Mouse (Mus musculus): Measurements from ENCODE around the gene Lrp2.

Gene Lrp2

DNA sequence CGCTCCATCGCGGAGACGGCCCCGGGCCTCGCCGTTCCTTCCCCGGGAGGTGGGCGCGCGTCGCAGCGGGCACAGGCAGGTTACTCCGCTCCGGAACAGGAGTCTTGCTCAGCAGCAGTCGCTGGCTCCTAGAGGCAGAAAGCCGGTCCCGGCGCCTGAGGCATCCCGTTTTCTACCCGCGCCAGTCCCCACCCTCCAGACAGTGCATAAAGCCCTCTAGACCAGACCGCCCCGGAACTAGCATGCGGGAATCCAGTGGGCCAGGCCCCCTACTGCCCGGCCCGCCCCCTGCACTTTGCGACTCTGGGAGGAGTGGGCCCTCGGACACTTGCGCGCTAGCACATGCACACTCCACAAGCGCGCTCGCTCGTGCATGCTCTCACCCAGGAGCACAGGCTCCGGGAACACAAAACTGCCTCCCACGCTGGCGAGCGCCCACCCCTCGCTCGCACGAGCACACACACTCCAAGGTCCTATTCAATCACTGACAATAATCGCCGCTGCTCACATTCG is at the start of gene Lrp2:
Lrp2 (minus strand) TSS at position 180 of the 513 bp plus-strand sequence.
- peak; percentile 12 for DNase-seq (ENCODE audit: low spot score)

- DNase-seq (ENCODE audit: low spot score) = peak; percentile 26
Measured at GRCm38 (mm10) chr2:69635064-69635701, 49.3 kb upstream of the Lrp2 start.

GRCm38 (mm10) chr2:69631449-69631848 is 45.6 kb upstream of the Lrp2 start:
- DNase-seq (ENCODE audit: low spot score) = no peak

DNA sequence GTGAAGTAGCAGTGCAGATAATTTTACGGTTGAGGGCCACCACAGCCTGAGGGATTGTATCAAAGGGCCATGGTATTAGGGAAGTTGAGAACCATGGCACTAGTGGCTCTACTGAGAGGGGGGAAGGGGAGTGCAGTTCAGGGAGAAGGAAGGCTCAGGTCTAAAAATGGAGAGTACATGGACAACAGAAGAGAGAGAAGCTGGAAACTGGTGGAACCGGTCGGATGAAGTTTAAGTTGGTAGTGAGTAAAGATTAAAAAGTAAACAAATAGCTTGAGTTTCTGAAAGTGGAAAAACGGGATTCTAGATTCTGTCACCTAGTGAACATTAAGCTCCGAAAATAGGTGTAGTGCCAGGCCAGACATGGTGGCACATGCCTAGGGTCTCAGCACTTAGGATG is 44.9 kb upstream of the Lrp2 start:
- DNase-seq (ENCODE audit: low spot score) = peak; percentile 44

DNA sequence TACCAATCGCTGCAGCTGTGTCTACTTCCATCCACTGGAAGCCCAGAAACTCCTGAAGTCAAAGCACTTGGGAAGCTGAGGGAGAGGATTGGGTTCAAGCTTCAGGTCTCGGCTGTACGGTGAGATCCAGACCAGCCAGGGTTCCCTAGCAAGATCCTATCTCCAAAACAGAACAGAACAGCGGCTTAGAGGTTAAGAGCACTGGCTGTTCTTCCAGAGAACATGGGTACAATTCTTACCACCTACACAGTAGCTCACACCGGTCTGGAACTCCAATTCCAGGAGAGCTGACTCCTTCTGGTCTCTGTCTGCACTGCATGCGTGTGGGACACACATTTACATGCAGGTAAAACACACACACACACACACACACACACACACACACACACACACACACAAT is 44.0 kb upstream of the Lrp2 start:
- no peak for DNase-seq (ENCODE audit: low spot score)

- no peak for DNase-seq (ENCODE audit: low spot score)
Measured at GRCm38 (mm10) chr2:69629215-69629614, 43.4 kb upstream of the Lrp2 start.

GRCm38 (mm10) chr2:69619286-69619685 is 33.4 kb upstream of the Lrp2 start:
- DNase-seq (ENCODE audit: low spot score) = no peak

- no peak for DNase-seq (ENCODE audit: low spot score)
Measured at GRCm38 (mm10) chr2:69618336-69618735, 32.5 kb upstream of the Lrp2 start.

- no peak for DNase-seq (ENCODE audit: low spot score)
Measured at GRCm38 (mm10) chr2:69613237-69613636, 27.4 kb upstream of the Lrp2 start.

GRCm38 (mm10) chr2:69612716-69613115 is 26.9 kb upstream of the Lrp2 start:
- no peak for DNase-seq (ENCODE audit: low spot score)

DNA sequence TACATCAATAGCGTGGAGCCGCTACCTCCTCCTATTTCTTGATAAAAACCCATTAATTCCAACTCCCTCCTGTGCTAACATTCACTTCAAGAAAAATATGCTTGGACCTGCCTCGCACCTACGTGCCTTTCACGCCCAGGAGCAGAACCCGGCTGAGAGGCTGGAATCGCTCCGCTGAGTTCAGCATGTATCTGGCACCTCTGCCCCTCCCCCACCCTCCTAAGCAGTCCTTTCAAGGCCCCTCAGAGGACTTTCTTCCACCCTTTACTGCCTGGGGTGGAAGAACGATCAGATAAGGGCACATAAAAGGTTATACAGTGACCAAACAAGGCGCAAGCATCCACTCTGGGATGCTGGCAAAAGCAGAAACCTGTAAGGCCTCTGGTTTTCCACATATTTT is 26.4 kb upstream of the Lrp2 start:
- DNase-seq (ENCODE audit: low spot score) = no peak

DNA sequence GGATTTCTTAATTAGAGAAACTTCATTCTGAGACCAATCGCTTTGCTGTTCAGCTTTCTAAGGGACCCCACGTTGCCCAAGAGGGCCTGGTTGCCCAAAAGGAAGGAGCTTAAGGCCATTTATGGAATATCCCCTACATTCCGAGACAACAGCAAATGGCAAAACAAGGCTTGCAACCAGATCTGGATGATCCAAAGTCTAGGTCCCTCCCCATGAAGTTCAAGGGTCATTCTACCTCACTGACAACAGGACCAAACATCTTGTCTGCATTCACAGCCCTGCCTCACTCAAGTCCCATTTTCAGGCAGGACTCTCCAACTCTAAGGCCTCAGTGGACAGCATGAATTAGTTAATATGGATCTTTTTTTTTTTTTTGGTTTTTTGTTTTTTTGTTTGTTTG is 20.8 kb upstream of the Lrp2 start:
- no peak for DNase-seq (ENCODE audit: low spot score)

GRCm38 (mm10) chr2:69603726-69604393 is 18.0 kb upstream of the Lrp2 start:
- no peak for DNase-seq (ENCODE audit: low spot score)

DNA sequence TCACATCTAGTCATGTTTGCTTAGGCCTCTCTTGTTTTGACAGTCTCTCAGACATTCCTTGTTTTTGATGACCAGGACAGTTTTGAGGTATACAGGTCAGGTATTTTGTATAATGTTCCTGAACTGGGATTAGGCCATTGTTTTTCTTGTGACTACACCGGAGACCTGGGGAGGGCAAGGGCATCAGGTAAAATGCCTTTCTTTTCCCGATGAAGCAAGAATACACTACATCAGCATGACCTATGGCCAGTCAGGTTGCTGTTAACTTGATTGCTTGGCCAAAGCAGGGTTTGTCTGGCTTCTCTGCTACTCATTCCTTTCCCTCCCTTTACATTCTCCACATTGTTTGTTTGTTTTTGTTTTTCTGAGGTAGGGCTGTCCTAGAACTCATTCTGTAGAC is 7.3 kb upstream of the Lrp2 start:
- DNase-seq (ENCODE audit: low spot score) = no peak

DNA sequence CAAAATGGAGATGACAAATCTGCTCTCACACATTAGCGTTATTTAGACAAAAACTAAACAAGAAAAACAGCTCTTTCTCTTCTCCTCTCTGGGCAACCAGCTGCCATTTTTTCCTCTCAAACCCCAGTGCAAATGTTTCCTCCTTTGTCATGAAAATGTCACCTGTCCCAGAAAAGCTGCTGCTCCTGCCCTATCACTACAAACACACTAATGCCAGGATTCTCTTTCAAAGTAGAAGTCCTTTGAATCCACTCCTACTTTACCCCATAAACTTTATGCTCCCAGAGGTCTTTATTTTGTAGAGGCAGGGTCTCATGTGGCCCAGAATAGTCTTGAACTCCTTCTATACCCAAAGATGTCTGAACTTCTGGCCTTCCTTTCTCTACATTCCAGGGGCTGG is 6.7 kb upstream of the Lrp2 start:
- no peak for DNase-seq (ENCODE audit: low spot score)

DNA sequence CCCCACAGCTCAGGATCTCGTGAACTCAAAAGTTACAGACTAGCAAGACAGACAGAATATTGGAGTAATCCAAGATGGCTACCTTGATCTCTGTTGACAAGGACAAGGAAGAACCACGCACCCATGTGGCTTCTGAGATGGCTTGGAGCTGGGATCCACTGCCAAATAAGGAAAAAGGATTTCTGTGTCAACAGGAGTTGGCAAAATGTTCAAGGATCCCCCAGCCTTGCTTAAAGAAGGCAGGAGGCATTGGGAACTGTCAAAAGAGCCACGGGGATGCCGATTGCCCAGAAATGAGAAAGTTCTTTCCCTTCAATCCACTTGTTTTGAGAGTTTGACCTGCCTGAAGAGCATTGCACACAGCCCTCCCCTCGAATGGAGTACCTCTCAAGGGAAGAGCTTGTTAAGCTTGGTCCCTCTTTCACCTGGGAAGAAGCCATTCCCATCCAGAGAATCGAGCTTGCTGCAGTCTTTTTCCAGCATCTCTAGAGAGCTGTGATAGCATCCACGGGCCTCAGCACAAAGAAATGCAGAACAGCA is 6.2 kb upstream of the Lrp2 start:
- DNase-seq (ENCODE audit: low spot score) = no peak

- no peak for DNase-seq (ENCODE audit: low spot score)
Measured at GRCm38 (mm10) chr2:69590548-69590947, 4.7 kb upstream of the Lrp2 start.

- no peak for DNase-seq (ENCODE audit: low spot score)
Measured at GRCm38 (mm10) chr2:69587896-69588295, 2.0 kb upstream of the Lrp2 start.

- DNase-seq (ENCODE audit: low spot score) = no peak
Measured at GRCm38 (mm10) chr2:69586821-69587728, 1.2 kb upstream of the Lrp2 start.

DNA sequence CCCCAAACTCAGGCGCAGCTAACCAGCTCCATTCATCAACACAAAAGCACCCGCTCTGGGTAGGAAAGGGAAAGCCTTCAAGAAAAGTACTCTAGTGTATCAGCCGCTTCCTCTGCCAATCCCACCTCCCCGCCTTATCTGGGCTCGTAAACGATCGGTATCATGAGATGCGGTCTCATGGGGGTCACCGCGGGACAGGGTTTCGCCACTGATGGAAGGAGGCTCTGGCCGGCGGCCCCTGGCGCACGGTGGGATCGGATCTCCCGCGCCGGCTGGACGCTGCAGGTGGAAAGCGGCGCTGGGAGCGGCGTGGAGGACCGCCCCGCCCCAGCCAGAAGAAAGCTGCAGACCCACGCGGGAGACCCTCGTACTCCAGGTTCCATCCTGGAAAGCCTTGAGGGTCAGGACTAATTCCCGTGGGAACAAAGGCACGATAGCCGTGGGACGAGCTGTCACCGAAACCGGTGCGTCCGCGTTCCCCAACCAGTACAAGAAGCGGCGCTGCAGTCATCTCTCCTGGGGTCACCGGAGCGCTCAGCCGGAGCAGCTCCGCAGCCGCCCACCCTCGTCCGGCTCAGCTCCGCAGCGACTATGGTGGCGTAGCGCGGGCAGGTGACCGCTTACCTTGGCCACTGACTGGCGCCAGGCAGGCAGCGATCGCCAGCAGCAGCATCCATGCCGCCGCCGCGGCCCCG is 527 bp downstream of the Lrp2 start:
- peak; percentile 3 for DNase-seq (ENCODE audit: low spot score)

- no peak for DNase-seq (ENCODE audit: low spot score)
Measured at GRCm38 (mm10) chr2:69584117-69584933, 1.5 kb downstream of the Lrp2 start.
